Mouse (Mus musculus) limb, embryonic 14.5 days (tissue): ENCODE results near the gene Gpr180. TPM values are rescaled to one million over a fixed set of nuclear protein-coding genes. Genes with fewer than 3 reads are reported as not detected.

Experiments
- ATAC-seq: fragments of 200-750 bp; cut with Nextera tagmentation; 2 replicates; pipeline ENCODE4 v1.8.0; 2017; ENCODE audit warnings: low read depth, moderate number of reproducible peaks, moderate TSS enrichment; ENCODE audit not compliant: low FRiP score
- DNase-seq: peaks from one replicate; pipeline ENCODE4 v3.0.0-alpha.2; 2015; ENCODE audit warnings: low spot score
- H3K27ac ChIP-seq: fragments of 300-500 bp; sonication (generic); replicated peaks from 2 replicates; pipeline ENCODE4 v1.5.1; 2014; ENCODE audit warnings: low read depth, mild to moderate bottlenecking, low read length, moderate library complexity, mixed read lengths
- H3K27me3 ChIP-seq: fragments of 300-500 bp; sonication (generic); 2 replicates; pipeline ENCODE4 v1.6.1; 2014; ENCODE audit warnings: low read length, mixed read lengths; ENCODE audit not compliant: control insufficient read depth, insufficient read depth
- H3K36me3 ChIP-seq: fragments of 300-500 bp; sonication (generic); 2 replicates; pipeline ENCODE4 v1.6.1; 2014; ENCODE audit warnings: mild to moderate bottlenecking, low read length, moderate library complexity, mixed read lengths; ENCODE audit not compliant: control insufficient read depth, insufficient read depth
- H3K4me1 ChIP-seq: fragments of 300-500 bp; sonication (generic); 2 replicates; pipeline ENCODE4 v1.6.1; 2014; ENCODE audit warnings: antibody characterized with exemption, low read length, mixed read lengths; ENCODE audit not compliant: control insufficient read depth, insufficient read depth
- H3K4me2 ChIP-seq: fragments of 300-500 bp; sonication (generic); replicated peaks from 2 replicates; pipeline ENCODE4 v1.6.1; 2014; ENCODE audit warnings: low read depth, mild to moderate bottlenecking, low read length, moderate library complexity; ENCODE audit not compliant: severe bottlenecking
- H3K4me3 ChIP-seq: fragments of 300-500 bp; sonication (generic); replicated peaks from 2 replicates; pipeline ENCODE4 v1.5.1; 2014; ENCODE audit warnings: low read length
- H3K9ac ChIP-seq: fragments of 300-500 bp; sonication (generic); 2 replicates; pipeline ENCODE4 v1.6.1; 2014; ENCODE audit warnings: mild to moderate bottlenecking, low read depth, low read length, moderate library complexity; ENCODE audit not compliant: severe bottlenecking
- H3K9me3 ChIP-seq: fragments of 300-500 bp; sonication (generic); 2 replicates; pipeline ENCODE4 v1.6.1; 2016; ENCODE audit warnings: low read length; ENCODE audit not compliant: control insufficient read depth
- POLR2A ChIP-seq: fragments of 200-500 bp; IDR thresholded peaks from 2 replicates; pipeline ENCODE4 v1.8.0; 2012; ENCODE audit warnings: inconsistent platforms, mild to moderate bottlenecking, moderate library complexity, borderline replicate concordance; ENCODE audit not compliant: insufficient read depth, insufficient read length; ENCODE audit errors: extremely low read depth
- WGBS: fragments of 180-500 bp; shearing (Covaris S2); extraction: QIAGEN DNeasy Blood & Tissue Kit; methylation state at CpG from one replicate; pipeline ENCODE4 v1.1.7; 2014; 5-methylcytosine and 5-hydroxymethylcytosine counted together
- polyA plus RNA-seq, 2 experiments: library from polyadenylated mRNA; depleted of rRNA in 1 of 2; stranded (reverse) in 1 of 2; unstranded in 1 of 2; fragments of >200 nt; fragmentation: Nextera tagmentation in 1 of 2; extraction: Ambion mirVana in 1 of 2; gene quantifications; 2 replicates each; pipeline versions ENCODE4 v1.2.1 to v1.2.3; 2012 to 2014

The Gpr180 gene
- polyA plus RNA-seq, 2 experiments: 60.8 to 84.5 TPM

DNA sequence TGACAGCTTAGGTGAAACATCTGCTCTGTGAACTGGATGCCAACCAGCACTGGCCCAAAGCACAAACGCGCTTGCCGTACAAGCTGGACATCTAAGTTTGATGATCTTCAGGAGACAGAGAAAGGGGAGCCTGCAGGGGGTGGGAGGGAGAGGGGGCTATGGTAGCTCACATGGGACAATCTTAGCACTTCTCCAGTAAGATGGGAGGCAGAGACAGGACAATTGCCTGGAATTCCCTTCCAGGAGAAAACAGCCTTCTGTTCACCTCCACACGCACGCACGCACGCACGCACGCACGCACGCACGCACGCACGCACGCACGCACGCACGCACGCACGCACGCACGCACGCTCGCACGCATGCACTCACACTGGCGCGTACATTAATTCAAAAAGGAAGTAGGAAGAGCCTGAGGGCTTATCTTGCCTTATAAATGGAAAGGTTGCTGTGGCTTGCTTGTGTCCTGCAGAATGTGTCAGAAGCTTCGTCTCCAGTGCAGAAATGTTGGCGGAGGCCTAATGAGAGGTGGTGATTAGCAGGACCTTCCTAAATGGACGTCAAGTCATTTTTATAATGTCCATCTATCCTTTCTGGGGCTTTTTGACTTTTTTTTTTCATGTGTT is 38.2 kb downstream of the Gpr180 start:
- H3K9ac ChIP-seq: no peak overlapping the region
- no peaks in the 10 kb centered on the region for H3K27me3 ChIP-seq
- DNase-seq (no peak), ATAC-seq (no peak)
- H3K36me3 ChIP-seq: no peaks in the 10 kb centered on the region
- no peak for TF ChIP-seq POLR2A
- no peaks in the 10 kb centered on the region for H3K4me1 ChIP-seq
- H3K4me3 ChIP-seq: no peak overlapping the region
- no peaks in the 10 kb centered on the region for H3K9me3 ChIP-seq
- H3K27ac ChIP-seq: no peak overlapping the region
- H3K4me2 ChIP-seq: no peak overlapping the region
- WGBS: 89% methylated on average over 30 of the region's 30 CpGs

DNA sequence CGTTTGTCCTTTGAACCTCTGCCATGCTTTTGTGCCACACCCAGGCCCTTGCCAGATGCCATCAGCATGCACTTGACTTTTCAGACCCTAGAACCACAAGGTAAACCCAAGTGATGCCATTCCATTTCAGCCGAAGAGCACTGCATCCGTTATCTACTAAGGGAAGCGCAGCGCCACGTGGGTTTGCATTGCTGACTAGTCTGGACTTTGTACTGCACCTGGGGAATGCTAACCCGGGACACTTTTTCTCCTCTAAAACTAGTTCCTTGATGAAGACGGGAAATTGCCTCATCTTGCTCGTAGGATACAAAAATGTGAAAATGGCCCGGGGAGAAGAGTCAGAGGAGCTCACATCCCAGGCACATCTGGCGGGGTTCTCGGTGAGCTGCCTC is 38.7 kb downstream of the Gpr180 start:
- no peaks in the 10 kb centered on the region for H3K4me1 ChIP-seq

DNA sequence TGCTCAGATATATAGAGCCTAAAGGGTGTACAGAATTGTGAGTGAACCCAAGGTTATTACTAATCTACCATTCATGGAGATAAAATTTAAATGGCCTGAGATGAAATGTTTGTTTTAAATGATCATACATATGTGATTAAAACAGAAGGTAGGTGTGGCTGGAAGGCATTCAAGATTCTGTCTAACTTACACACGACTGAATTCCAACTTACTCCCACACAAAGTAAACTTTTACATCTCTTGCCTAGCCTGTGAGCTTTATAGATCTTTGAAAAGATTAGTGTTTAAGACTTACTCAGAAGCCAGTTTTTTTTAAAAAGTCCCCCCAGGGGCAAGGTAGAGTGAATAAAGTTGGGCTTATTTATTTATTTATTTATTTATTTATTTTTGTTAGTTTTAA is 42.3 kb downstream of the Gpr180 start:
- H3K4me2 ChIP-seq: no peak overlapping the region
- H3K4me3 ChIP-seq: no peak overlapping the region
- DNase-seq: no peak
- H3K4me1 ChIP-seq: no peaks in the 10 kb centered on the region
- 41% methylated on average over 1 of the region's 1 CpGs for WGBS
- no peak overlapping the region for H3K27ac ChIP-seq
- H3K27me3 ChIP-seq: no peaks in the 10 kb centered on the region
- TF ChIP-seq POLR2A: no peak
- no peak overlapping the region for H3K9ac ChIP-seq
- H3K36me3 ChIP-seq: no peaks in the 10 kb centered on the region
- no peaks in the 10 kb centered on the region for H3K9me3 ChIP-seq
- no peak for ATAC-seq

More for the DNA sequence above, 38.7 kb downstream of the Gpr180 start:
- Histone ChIP-seq H3K9me3 (no peaks in the 10 kb centered on the region), H3K4me2 (no peak overlapping the region), H3K9ac (no peak overlapping the region), H3K27me3 (no peaks in the 10 kb centered on the region), H3K4me3 (no peak overlapping the region), H3K36me3 (no peaks in the 10 kb centered on the region), H3K27ac (no peak overlapping the region)
- no peak for ATAC-seq
- no peak for TF ChIP-seq POLR2A
- no peak for DNase-seq
- 78% methylated on average over 12 of the region's 12 CpGs for whole genome bisulfite sequencing

DNA sequence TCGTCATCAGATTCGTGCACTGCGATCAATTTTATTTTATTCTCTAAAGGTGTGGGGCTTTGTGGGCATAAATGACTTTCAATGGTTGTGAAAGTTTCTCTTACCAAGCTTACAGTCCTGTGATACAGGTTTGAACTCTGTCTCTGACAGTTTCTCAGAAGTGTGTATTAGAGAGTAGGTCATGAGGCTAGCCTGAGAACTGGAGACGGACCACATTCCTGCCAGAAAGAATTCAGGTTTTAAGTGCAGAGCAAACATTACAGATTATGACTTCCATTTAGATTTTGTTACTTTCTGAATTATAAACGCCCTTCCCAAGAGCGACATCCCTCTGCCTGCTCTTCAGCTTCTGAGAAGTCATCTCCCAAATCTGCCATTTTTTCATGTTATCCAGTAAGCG is 42.7 kb downstream of the Gpr180 start:
- H3K36me3 ChIP-seq: no peaks in the 10 kb centered on the region
- DNase-seq: peak; percentile 8
- no peak for TF ChIP-seq POLR2A
- no peak for ATAC-seq
- no peaks in the 10 kb centered on the region for H3K27me3 ChIP-seq
- no peaks in the 10 kb centered on the region for H3K4me1 ChIP-seq
- no peak overlapping the region for H3K27ac ChIP-seq
- WGBS: 27% methylated on average over 7 of the region's 7 CpGs
- peak overlapping the region; percentile 60 for H3K9ac ChIP-seq
- H3K4me2 ChIP-seq: peak overlapping the region; percentile 80
- H3K4me3 ChIP-seq: peak overlapping the region; percentile 46
- no peaks in the 10 kb centered on the region for H3K9me3 ChIP-seq

DNA sequence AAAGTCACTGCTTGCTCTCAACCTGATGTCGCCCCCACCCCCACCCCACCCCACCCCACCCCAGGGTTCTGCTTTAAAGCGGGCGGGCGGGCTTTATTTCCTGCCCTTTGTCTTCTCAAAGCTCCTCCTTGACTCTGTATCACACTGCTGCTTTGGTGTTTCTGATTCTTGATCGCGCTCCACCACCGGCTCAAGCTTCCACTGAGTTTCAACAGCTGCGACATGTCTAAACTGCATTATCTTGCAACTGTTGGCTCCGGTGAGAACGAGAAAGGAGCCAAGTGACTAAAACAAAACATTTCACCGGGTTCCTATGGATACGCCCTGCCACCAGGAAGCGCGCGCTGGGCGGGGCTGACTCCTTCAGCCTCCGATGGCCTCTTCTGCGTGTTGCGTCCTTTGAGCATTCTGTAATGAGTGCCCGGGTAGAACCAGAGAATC is 43.2 kb downstream of the Gpr180 start:
- TF ChIP-seq POLR2A: no peak
- Histone ChIP-seq H3K4me3 (peak overlapping the region; percentile 46), H3K27ac (0 out of 2 replicates have a peak overlapping the region, but pooled peaks have one; percentile 41), H3K9ac (peak overlapping the region; percentile 60), H3K4me1 (no peaks in the 10 kb centered on the region), H3K27me3 (no peaks in the 10 kb centered on the region), H3K9me3 (no peaks in the 10 kb centered on the region), H3K4me2 (peak overlapping the region; percentile 80), H3K36me3 (no peaks in the 10 kb centered on the region)
- ATAC-seq: peak; percentile 81
- peak; percentile 68 for DNase-seq
- WGBS: 1% methylated on average over 20 of the region's 20 CpGs
